Mouse (Mus musculus): ENCODE measurements around the gene Pet100. TPM values are rescaled to one million over a fixed set of nuclear protein-coding genes. Genes with fewer than 3 reads are reported as not detected.

Gene Pet100
- polyA plus RNA-seq, 1 experiment from 2014 or later, result 94.0 TPM

- peaks cover 7% of the 10 kb centered on the region for H3K4me1 ChIP-seq
- no peak for DNase-seq (ENCODE audit: low spot score)
- WGBS, result 78% methylated on average over 2 of the region's 2 CpGs
- no peaks in the 10 kb centered on the region for H3K9me3 ChIP-seq (replicated peaks)
- no peaks in the 10 kb centered on the region for H3K36me3 ChIP-seq
- H3K4me3 ChIP-seq, result no peak overlapping the region
- H3K27ac ChIP-seq (replicated peaks), result no peak overlapping the region
- no peaks in the 10 kb centered on the region for H3K27me3 ChIP-seq (ENCODE audit: low read depth, poor library complexity, severe bottlenecking)
Measured at GRCm38 (mm10) chr8:3670388-3670787, 49.0 kb downstream of the Pet100 start.

GRCm38 (mm10) chr8:3671980-3672491 lies 50.7 kb downstream of the Pet100 start, which contains the start of gene Fcor:
Gene Fcor, minus strand, starts transcription at chr8:3672362.
- Histone ChIP-seq H3K27ac (replicated peaks) (peak within 1 kb of the TSS; percentile 88), H3K9me3 (replicated peaks) (no peaks in the 10 kb centered on the region), H3K4me3 (peak within 1 kb of the TSS; percentile 64), H3K36me3 (no peaks in the 10 kb centered on the region), H3K4me1 (peaks cover 12% of the 10 kb centered on the region), H3K27me3 (ENCODE audit: low read depth, poor library complexity, severe bottlenecking) (no peaks in the 10 kb centered on the region)
- DNase-seq (ENCODE audit: low spot score), result peak; percentile 85
- WGBS, result under 1% methylated on average over 23 of the region's 23 CpGs

GRCm38 (mm10) chr8:3674671-3675070 lies 53.3 kb downstream of the Pet100 start:
- DNase-seq (ENCODE audit: low spot score), result no peak
- 48% methylated on average over 3 of the region's 3 CpGs for WGBS
- Histone ChIP-seq H3K27me3 (ENCODE audit: low read depth, poor library complexity, severe bottlenecking) (no peaks in the 10 kb centered on the region), H3K9me3 (replicated peaks) (no peaks in the 10 kb centered on the region), H3K27ac (replicated peaks) (no peak overlapping the region), H3K4me1 (peaks cover 22% of the 10 kb centered on the region), H3K36me3 (peaks cover 13% of the 10 kb centered on the region), H3K4me3 (no peak overlapping the region)

Other genes starting within 250 kb of the Pet100 start
- gene Arhgef18, start 228.5 kb upstream of the Pet100 start, polyA plus RNA-seq (2016; fragmentation: Nextera tagmentation; extraction: Ambion mirVana), result 10.3 and 11.8 TPM in 2 replicates
- 4.5 and 4.8 TPM in 2 replicates for gene Pex11g, start 153.9 kb upstream of the Pet100 start, polyA plus RNA-seq (2016; fragmentation: Nextera tagmentation; extraction: Ambion mirVana)
- gene Tex45, start 150.7 kb upstream of the Pet100 start, polyA plus RNA-seq (2016; fragmentation: Nextera tagmentation; extraction: Ambion mirVana), result not detected in 2 replicates
- gene Zfp358, start 128.4 kb upstream of the Pet100 start, polyA plus RNA-seq (2016; fragmentation: Nextera tagmentation; extraction: Ambion mirVana), result 69.4 and 80.0 TPM in 2 replicates
- gene Mcoln1, start 121.1 kb upstream of the Pet100 start, polyA plus RNA-seq (2016; fragmentation: Nextera tagmentation; extraction: Ambion mirVana), result 62.0 and 69.6 TPM in 2 replicates
- 20.0 and 22.2 TPM in 2 replicates for gene Pnpla6, start 106.2 kb upstream of the Pet100 start, polyA plus RNA-seq (2016; fragmentation: Nextera tagmentation; extraction: Ambion mirVana)
- gene C330021F23Rik, start 53.6 kb upstream of the Pet100 start, polyA plus RNA-seq (2016; fragmentation: Nextera tagmentation; extraction: Ambion mirVana), result 9.8 and 11.2 TPM in 2 replicates
- 10.4 and 14.3 TPM in 2 replicates for gene Camsap3, start 34.3 kb upstream of the Pet100 start, polyA plus RNA-seq (2016; fragmentation: Nextera tagmentation; extraction: Ambion mirVana)
- 76.5 and 77.0 TPM in 2 replicates for gene Xab2, start 232 bp upstream of the Pet100 start, polyA plus RNA-seq (2016; fragmentation: Nextera tagmentation; extraction: Ambion mirVana)
- gene Pcp2, start 4.0 kb downstream of the Pet100 start, polyA plus RNA-seq (2016; fragmentation: Nextera tagmentation; extraction: Ambion mirVana), result 0.22 and 0.27 TPM in 2 replicates
- gene Stxbp2, start 9.4 kb downstream of the Pet100 start, polyA plus RNA-seq (2016; fragmentation: Nextera tagmentation; extraction: Ambion mirVana), result 30.3 and 35.4 TPM in 2 replicates
- gene Retn, start 34.2 kb downstream of the Pet100 start, polyA plus RNA-seq (2016; fragmentation: Nextera tagmentation; extraction: Ambion mirVana), result 0.20 and 0.21 TPM in 2 replicates
- 0.07 and 0.15 TPM in 2 replicates for gene Mcemp1, start 44.2 kb downstream of the Pet100 start, polyA plus RNA-seq (2016; fragmentation: Nextera tagmentation; extraction: Ambion mirVana)
- 9.2 and 10.0 TPM in 2 replicates for gene Fcor, start 50.8 kb downstream of the Pet100 start, polyA plus RNA-seq (2016; fragmentation: Nextera tagmentation; extraction: Ambion mirVana)
- gene Trappc5, start 54.8 kb downstream of the Pet100 start, polyA plus RNA-seq (2016; fragmentation: Nextera tagmentation; extraction: Ambion mirVana), result 47.2 and 48.8 TPM in 2 replicates
- 0.11 and 0.22 TPM in 2 replicates for gene Fcer2a, start 72.6 kb downstream of the Pet100 start, polyA plus RNA-seq (2016; fragmentation: Nextera tagmentation; extraction: Ambion mirVana)
- gene Clec4g, start 99.1 kb downstream of the Pet100 start, polyA plus RNA-seq (2016; fragmentation: Nextera tagmentation; extraction: Ambion mirVana), result 0.09 and 0.26 TPM in 2 replicates
- gene Cd209a, start 127.4 kb downstream of the Pet100 start, polyA plus RNA-seq (2016; fragmentation: Nextera tagmentation; extraction: Ambion mirVana), result not detected in 2 replicates
- gene Cd209e, start 232.8 kb downstream of the Pet100 start, polyA plus RNA-seq (2016; fragmentation: Nextera tagmentation; extraction: Ambion mirVana), result not detected in 2 replicates